Mouse (Mus musculus) hindbrain, embryonic 16.5 days (tissue): ENCODE measurements at regions not wholly inside any gene's neighbourhood (a gene's known extent, or its start where the extent isn't known, plus 50 kb on each side); places are given as distances from the start of the nearest gene placed in this dataset.
"Not testable (repeated sequence)": the region's sequence is repeated elsewhere in the genome, so short reads cannot be mapped to it uniquely, and the experiment has no call there.

Experiments
- ATAC-seq: fragments of 200-750 bp; cut with Nextera tagmentation; 2 replicates; pipeline ENCODE4 v1.8.0; 2017; ENCODE audit warnings: moderate TSS enrichment, moderate library complexity
- H3K27ac ChIP-seq: fragments of 300-500 bp; sonication (generic); 2 replicates; pipeline ENCODE4 v1.5.1; 2014; ENCODE audit warnings: low read depth, mild to moderate bottlenecking, control low read depth, low read length, moderate library complexity
- H3K27me3 ChIP-seq: fragments of 300-500 bp; sonication (generic); replicated peaks from 2 replicates; pipeline ENCODE4 v1.6.1; 2014; ENCODE audit warnings: low read length; ENCODE audit not compliant: control insufficient read depth, insufficient read depth
- H3K36me3 ChIP-seq: fragments of 300-500 bp; sonication (generic); 2 replicates; pipeline ENCODE4 v1.6.1; 2014; ENCODE audit warnings: mild to moderate bottlenecking, low read length, moderate library complexity, mixed read lengths; ENCODE audit not compliant: control insufficient read depth, insufficient read depth
- H3K4me1 ChIP-seq: fragments of 300-500 bp; sonication (generic); 2 replicates; pipeline ENCODE4 v1.6.1; 2014; ENCODE audit warnings: low read depth, low read length; ENCODE audit not compliant: control insufficient read depth, insufficient read depth
- H3K4me2 ChIP-seq: fragments of 300-500 bp; sonication (generic); 2 replicates; pipeline ENCODE4 v1.6.1; 2014; ENCODE audit warnings: mild to moderate bottlenecking, low read length, control low read depth, moderate library complexity
- H3K4me3 ChIP-seq: fragments of 300-500 bp; sonication (generic); 2 replicates; pipeline ENCODE4 v1.5.1; 2014; ENCODE audit warnings: mild to moderate bottlenecking, low read length, control low read depth, moderate library complexity
- H3K9ac ChIP-seq: fragments of 300-500 bp; sonication (generic); 2 replicates; pipeline ENCODE4 v1.6.1; 2014; ENCODE audit warnings: low read depth, mild to moderate bottlenecking, control low read depth, low read length, moderate library complexity
- H3K9me3 ChIP-seq: fragments of 300-500 bp; sonication (generic); 2 replicates; pipeline ENCODE4 v1.6.1; 2014; ENCODE audit warnings: mild to moderate bottlenecking, low read length, moderate library complexity; ENCODE audit not compliant: control insufficient read depth
- WGBS: fragments of 180-500 bp; shearing (Covaris S2); extraction: QIAGEN DNeasy Blood & Tissue Kit; methylation state at CpG from one replicate; pipeline ENCODE4 v1.1.7; 2014; 5-methylcytosine and 5-hydroxymethylcytosine counted together

- Histone ChIP-seq H3K36me3 (no peaks in the 10 kb centered on the region), H3K27ac (no peak overlapping the region), H3K4me1 (no peaks in the 10 kb centered on the region), H3K27me3 (peaks cover 2% of the 10 kb centered on the region; the same call in 1 of the 2 replicates), H3K9me3 (no peaks in the 10 kb centered on the region), H3K4me2 (no peak overlapping the region), H3K9ac (no peak overlapping the region), H3K4me3 (no peak overlapping the region)
- no peak for ATAC-seq
- 58% methylated on average over 2 of the region's 2 CpGs for WGBS
Observed at GRCm38 (mm10) chrX:99732526-99732925, 88.3 kb upstream of the Tmem28 start.

GRCm38 (mm10) chrX:99725101-99725500 lies 95.7 kb upstream of the Tmem28 start:
- Histone ChIP-seq H3K9ac (no peak overlapping the region), H3K27me3 (peaks cover 2% of the 10 kb centered on the region; the same call in 1 of the 2 replicates), H3K27ac (no peak overlapping the region), H3K36me3 (no peaks in the 10 kb centered on the region), H3K4me3 (no peak overlapping the region), H3K4me2 (no peak overlapping the region), H3K9me3 (no peaks in the 10 kb centered on the region), H3K4me1 (no peaks in the 10 kb centered on the region)
- 10% methylated on average over 1 of the region's 1 CpGs for WGBS
- no peak for ATAC-seq

DNA sequence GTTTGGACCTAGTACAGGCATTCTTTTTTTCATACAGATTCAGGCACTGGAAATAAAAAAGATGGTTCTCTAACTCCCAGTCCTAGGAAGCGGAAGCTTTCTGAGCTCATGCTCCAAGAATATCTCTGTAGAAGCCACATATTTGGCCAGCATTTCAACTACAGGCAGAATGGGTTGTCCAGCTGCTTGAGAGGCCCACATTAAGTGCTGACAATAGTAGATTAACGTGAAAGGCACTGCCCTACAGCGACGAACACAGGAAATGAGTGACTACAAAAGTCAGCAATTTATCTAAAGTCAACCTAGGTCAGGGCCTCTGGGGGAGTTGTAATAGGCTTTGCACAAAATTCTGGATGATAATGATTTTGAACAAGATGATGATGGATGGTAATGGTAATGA lies 125.5 kb upstream of the Tmem28 start:
- Histone ChIP-seq H3K27ac (no peak overlapping the region), H3K4me1 (no peaks in the 10 kb centered on the region), H3K36me3 (no peaks in the 10 kb centered on the region), H3K9me3 (no peaks in the 10 kb centered on the region), H3K4me2 (no peak overlapping the region), H3K9ac (no peak overlapping the region), H3K27me3 (no peaks in the 10 kb centered on the region), H3K4me3 (no peak overlapping the region)
- WGBS: 71% methylated on average over 4 of the region's 4 CpGs
- ATAC-seq: no peak

- Histone ChIP-seq H3K4me2 (no peak overlapping the region), H3K36me3 (no peaks in the 10 kb centered on the region), H3K27me3 (no peaks in the 10 kb centered on the region; the same call in 1 of the 2 replicates), H3K4me3 (no peak overlapping the region), H3K9ac (no peak overlapping the region), H3K27ac (no peak overlapping the region), H3K4me1 (no peaks in the 10 kb centered on the region), H3K9me3 (no peaks in the 10 kb centered on the region)
- WGBS: 67% methylated on average over 4 of the region's 4 CpGs
- ATAC-seq: no peak
Observed at GRCm38 (mm10) chrX:99690971-99691370, 129.8 kb upstream of the Tmem28 start.

GRCm38 (mm10) chrX:99689761-99690160 lies 131.1 kb upstream of the Tmem28 start:
- no peaks in the 10 kb centered on the region for H3K36me3 ChIP-seq
- H3K9me3 ChIP-seq: no peaks in the 10 kb centered on the region
- no peak overlapping the region for H3K4me2 ChIP-seq
- no peak overlapping the region for H3K4me3 ChIP-seq
- 77% methylated on average over 4 of the region's 4 CpGs for WGBS
- H3K9ac ChIP-seq: no peak overlapping the region
- H3K27ac ChIP-seq: no peak overlapping the region
- no peak for ATAC-seq
- no peaks in the 10 kb centered on the region for H3K4me1 ChIP-seq
- no peaks in the 10 kb centered on the region; the same call in 1 of the 2 replicates for H3K27me3 ChIP-seq

- ATAC-seq, H3K4me3 ChIP-seq, H3K4me1 ChIP-seq: not testable (repeated sequence)
Observed at GRCm38 (mm10) chrX:99682491-99682890, 138.3 kb upstream of the Tmem28 start.

DNA sequence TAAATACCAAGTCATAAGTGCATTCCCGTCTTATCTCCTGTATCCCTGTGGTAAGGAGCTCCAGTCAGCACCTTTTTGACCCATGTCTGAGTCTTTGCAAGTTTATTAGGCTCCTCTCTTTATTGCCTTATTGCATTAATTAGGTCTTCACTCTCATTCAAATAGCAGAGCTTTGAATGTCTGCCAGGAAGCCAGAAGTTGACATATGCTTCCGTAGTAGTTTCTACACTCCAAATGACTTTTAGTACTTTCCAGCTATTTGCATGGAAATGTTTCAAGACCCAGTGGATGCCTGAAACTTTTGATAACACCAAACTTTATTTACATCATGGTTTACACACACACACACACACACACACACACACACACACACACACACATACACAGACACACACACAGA lies 153.2 kb upstream of the Tmem28 start:
- Histone ChIP-seq H3K4me2 (no peak overlapping the region), H3K4me1 (no peaks in the 10 kb centered on the region), H3K9ac (no peak overlapping the region), H3K36me3 (no peaks in the 10 kb centered on the region), H3K9me3 (no peaks in the 10 kb centered on the region), H3K4me3 (no peak overlapping the region), H3K27ac (no peak overlapping the region), H3K27me3 (no peaks in the 10 kb centered on the region; the same call in 1 of the 2 replicates)
- no peak for ATAC-seq
- 58% methylated on average over 2 of the region's 2 CpGs for WGBS

More at GRCm38 (mm10) chrX:99682491-99682890, 138.3 kb upstream of the Tmem28 start:
- H3K27ac ChIP-seq, H3K4me2 ChIP-seq, H3K36me3 ChIP-seq, H3K9ac ChIP-seq, H3K9me3 ChIP-seq, H3K27me3 ChIP-seq: not testable (repeated sequence)

DNA sequence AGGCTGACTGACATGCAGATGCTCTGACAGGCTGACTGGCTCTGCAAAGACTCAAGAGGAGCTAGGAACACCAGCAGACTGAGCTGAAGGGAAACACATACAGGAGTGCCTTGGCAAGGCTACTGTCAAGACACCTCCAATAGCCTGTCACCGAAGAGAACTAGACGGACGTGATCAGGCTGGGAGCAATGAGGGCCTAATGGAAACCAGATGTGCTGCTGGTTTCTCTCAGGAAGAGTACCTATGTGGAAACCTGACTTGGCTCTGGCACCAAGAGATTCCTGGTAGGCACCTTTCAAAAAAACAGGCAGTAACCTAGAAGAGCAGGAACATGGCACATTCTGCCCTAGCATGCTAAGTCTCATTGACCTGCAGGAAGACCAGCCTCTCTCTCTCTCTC lies 158.3 kb upstream of the Tmem28 start:
- ATAC-seq: no peak
- Histone ChIP-seq H3K9me3 (no peaks in the 10 kb centered on the region), H3K27me3 (peaks cover 13% of the 10 kb centered on the region), H3K4me2 (no peak overlapping the region), H3K9ac (no peak overlapping the region), H3K27ac (no peak overlapping the region), H3K4me3 (no peak overlapping the region), H3K4me1 (no peaks in the 10 kb centered on the region), H3K36me3 (no peaks in the 10 kb centered on the region)
- WGBS: 81% methylated on average over 3 of the region's 3 CpGs

GRCm38 (mm10) chrX:99659496-99660140 lies 161.2 kb upstream of the Tmem28 start:
- no peak overlapping the region for H3K9ac ChIP-seq
- H3K27me3 ChIP-seq: peaks cover 13% of the 10 kb centered on the region
- no peaks in the 10 kb centered on the region for H3K4me1 ChIP-seq
- H3K4me3 ChIP-seq: no peak overlapping the region
- no peaks in the 10 kb centered on the region for H3K36me3 ChIP-seq
- no peak overlapping the region for H3K27ac ChIP-seq
- H3K9me3 ChIP-seq: no peaks in the 10 kb centered on the region
- H3K4me2 ChIP-seq: no peak overlapping the region
- no peak for ATAC-seq
- WGBS: 42% methylated on average over 4 of the region's 8 CpGs
